Mouse (Mus musculus): ENCODE data around the gene Zmat3.

DNA sequence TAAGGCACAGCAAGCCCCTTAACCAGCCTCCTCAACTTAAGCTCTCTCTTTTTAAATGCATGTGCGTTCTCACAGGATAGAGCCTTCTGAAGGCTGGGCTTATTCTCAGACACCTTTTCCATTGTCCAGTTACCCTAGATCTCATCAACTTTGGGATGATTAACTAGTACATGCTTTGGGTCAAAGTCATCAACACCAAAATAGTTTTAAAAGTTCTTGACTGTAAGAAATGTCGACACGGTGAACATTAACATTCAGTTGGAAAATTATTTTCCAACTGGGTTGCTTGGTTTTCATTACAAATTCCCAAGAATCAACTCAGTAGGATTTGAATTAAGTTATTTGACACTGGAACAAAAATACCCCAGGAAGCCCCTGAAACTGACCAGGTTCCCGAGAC is 27.0 kb upstream of the Zmat3 start:
- TF ChIP-seq CTCF (IDR thresholded peaks at IDR 0.05; ENCODE audit: borderline replicate concordance, control insufficient read depth, extremely low read depth, insufficient read depth, low read length, poor library complexity) = no peak
- no peak for TF ChIP-seq POLR2A (IDR thresholded peaks at IDR 0.05; ENCODE audit: control insufficient read depth, extremely low read depth, insufficient read depth, low read length, poor library complexity)

Data from thymus, adult 2 months (tissue).